Mouse (Mus musculus) erythroblast, embryonic 14.5 days (primary cell): Measurements from ENCODE around the gene Mapk14. TPM values are rescaled to one million over a fixed set of nuclear protein-coding genes. Genes with fewer than 3 reads are reported as not detected.

Source experiments
- H3K27me3 ChIP-seq: 2 replicates; pipeline ENCODE4 v1.6.1; 2012; ENCODE audit warnings: inconsistent platforms; ENCODE audit not compliant: control insufficient read depth
- H3K36me3 ChIP-seq: 2 replicates; pipeline ENCODE4 v1.6.1; 2012; ENCODE audit warnings: mild to moderate bottlenecking, inconsistent platforms; ENCODE audit not compliant: control insufficient read depth
- H3K4me1 ChIP-seq: 2 replicates; pipeline ENCODE4 v1.6.1; 2012; ENCODE audit warnings: inconsistent platforms; ENCODE audit not compliant: control insufficient read depth
- H3K4me3 ChIP-seq: replicated peaks from 2 replicates; pipeline ENCODE3; 2012; ENCODE audit warnings: moderate library complexity, mild to moderate bottlenecking, inconsistent platforms
- H3K9me3 ChIP-seq: 2 replicates; pipeline ENCODE4 v1.6.1; 2012; ENCODE audit warnings: low read length, inconsistent platforms, mixed read lengths; ENCODE audit not compliant: control insufficient read depth
- GATA1 ChIP-seq: IDR thresholded peaks from 2 replicates; pipeline ENCODE4 v1.6.1; 2012; ENCODE audit warnings: low read length, inconsistent platforms, mixed read lengths
- TAL1 ChIP-seq: IDR thresholded peaks from 3 replicates; pipeline ENCODE4 v1.6.1; 2012; ENCODE audit warnings: low read length, inconsistent platforms, mixed read lengths
- polyA plus RNA-seq: library from polyadenylated mRNA; stranded (reverse); fragments of >175 nt; gene quantifications from 2 replicates; pipeline ENCODE4 v1.2.3, GENCODE M21; 2012

The Mapk14 gene
- polyA plus RNA-seq, 1 experiment = 1.5 TPM

DNA sequence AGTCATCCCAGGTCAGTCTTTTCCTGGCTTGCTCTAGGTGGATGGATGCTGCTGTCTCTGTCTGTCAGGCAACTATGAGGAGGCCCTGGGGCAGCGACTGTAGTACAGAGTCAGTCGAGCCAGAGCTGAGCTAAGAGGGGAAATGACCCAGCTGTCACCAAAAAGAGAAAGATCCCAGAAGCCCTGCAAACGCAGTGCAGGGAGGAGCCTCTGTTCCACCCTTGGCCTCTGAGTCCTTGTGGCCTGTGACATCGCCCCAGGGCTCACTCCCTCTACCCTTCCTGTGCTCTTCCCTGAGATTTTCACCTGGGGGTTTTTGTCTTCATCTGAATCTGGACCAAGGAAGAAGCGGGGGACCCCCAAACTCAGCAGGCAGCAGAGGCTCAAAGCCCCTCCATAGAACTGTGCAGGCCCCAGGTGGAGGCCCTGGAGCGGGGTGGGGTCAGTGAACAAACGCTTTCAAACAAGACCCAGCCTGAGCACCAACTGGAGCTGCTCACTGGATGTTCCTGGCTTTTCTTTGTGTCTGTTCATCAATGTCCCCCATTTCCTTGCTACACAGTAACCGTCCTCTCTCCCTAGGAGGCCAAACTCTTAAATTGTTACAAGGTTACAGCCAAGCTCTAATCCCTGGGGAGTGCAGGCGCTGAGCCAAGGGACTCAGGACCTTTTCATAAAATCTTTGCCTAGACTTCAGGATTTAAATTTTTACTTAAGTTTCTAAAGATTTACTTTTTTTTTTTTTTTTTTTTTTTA, 90.3 kb downstream of the Mapk14 start:
- H3K27me3 ChIP-seq = no peaks in the 10 kb centered on the region
- H3K9me3 ChIP-seq = no peaks in the 10 kb centered on the region
- no peaks in the 10 kb centered on the region for H3K36me3 ChIP-seq
- H3K4me1 ChIP-seq = peaks cover 17% of the 10 kb centered on the region
- H3K4me3 ChIP-seq = no peak overlapping the region
- TF ChIP-seq GATA1 (no peak), TAL1 (no peak)

DNA sequence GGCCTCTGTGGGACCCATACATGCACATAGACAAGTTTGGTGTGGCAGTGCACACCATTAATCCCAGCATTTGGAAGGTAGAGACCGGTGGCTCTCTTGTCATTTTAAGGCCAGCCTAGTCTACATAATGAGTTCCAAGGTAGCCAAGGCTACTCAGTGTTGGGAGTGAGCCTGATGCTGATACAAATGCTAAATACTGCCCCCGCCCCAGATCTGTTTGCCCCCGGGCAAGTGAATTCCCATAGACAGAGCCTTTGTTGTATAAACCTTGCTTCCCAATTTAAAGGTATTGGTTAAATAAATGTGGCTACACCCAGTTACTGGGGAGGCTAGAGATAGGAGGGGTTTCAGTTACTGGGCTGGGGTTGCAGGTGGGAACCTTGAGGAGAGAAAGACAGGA, 93.9 kb downstream of the Mapk14 start:
- Histone ChIP-seq H3K27me3 (no peaks in the 10 kb centered on the region), H3K4me3 (no peak overlapping the region), H3K4me1 (peaks cover 9% of the 10 kb centered on the region), H3K36me3 (no peaks in the 10 kb centered on the region), H3K9me3 (no peaks in the 10 kb centered on the region)
- TF ChIP-seq GATA1 (no peak), TAL1 (no peak)

GRCm38 (mm10) chr17:28787507-28787906, 96.4 kb downstream of the Mapk14 start:
- no peaks in the 10 kb centered on the region for H3K9me3 ChIP-seq
- TF ChIP-seq TAL1 (no peak), GATA1 (no peak)
- H3K27me3 ChIP-seq = peaks cover 2% of the 10 kb centered on the region; the same call in 1 of the 2 replicates
- H3K36me3 ChIP-seq = no peaks in the 10 kb centered on the region
- no peak overlapping the region for H3K4me3 ChIP-seq
- peaks cover 2% of the 10 kb centered on the region; the same call in 1 of the 2 replicates for H3K4me1 ChIP-seq

DNA sequence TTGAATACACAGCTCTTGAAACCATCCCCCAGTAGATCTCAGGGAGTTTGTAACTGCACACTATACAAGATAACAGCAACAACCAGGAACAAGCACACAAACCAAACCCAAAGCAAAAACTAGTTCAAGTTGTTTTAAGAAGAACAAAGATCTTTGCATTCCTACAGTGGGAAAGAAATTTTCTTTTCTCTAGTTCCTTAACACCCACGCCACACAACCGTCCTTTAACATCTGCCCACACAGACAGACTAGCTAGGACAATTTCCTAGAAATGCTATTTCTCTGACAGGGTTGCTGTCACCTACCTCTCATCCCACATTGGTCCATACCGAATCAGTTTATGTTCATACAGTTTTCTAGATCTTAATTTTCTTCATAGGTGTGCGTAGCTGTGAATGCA, 105.9 kb downstream of the Mapk14 start:
- Histone ChIP-seq H3K4me3 (no peak overlapping the region), H3K9me3 (peaks cover 17% of the 10 kb centered on the region), H3K4me1 (peaks cover 23% of the 10 kb centered on the region), H3K36me3 (peaks cover 6% of the 10 kb centered on the region), H3K27me3 (peaks cover 28% of the 10 kb centered on the region)
- TF ChIP-seq GATA1 = no peak
- no peak for TF ChIP-seq TAL1

Other genes starting within 250 kb of the Mapk14 start
- gene Fkbp5, start 173.8 kb upstream of the Mapk14 start, polyA plus RNA-seq = 0.32 and 0.33 TPM in 2 replicates
- not detected in 2 replicates for gene Armc12, start 160.5 kb upstream of the Mapk14 start, polyA plus RNA-seq
- gene Clpsl2, start 141.9 kb upstream of the Mapk14 start, polyA plus RNA-seq = not detected in 2 replicates
- gene Clps, start 130.6 kb upstream of the Mapk14 start, polyA plus RNA-seq = not detected in 2 replicates
- gene Lhfpl5, start 115.7 kb upstream of the Mapk14 start, polyA plus RNA-seq = not detected in 2 replicates
- gene Srpk1, start 68.6 kb upstream of the Mapk14 start, polyA plus RNA-seq = 1.4 and 1.5 TPM in 2 replicates
- 0.04 and 0.08 TPM in 2 replicates for gene Slc26a8, start 1.1 kb upstream of the Mapk14 start, polyA plus RNA-seq
- gene AC170998.1, start 34.8 kb downstream of the Mapk14 start, polyA plus RNA-seq = not detected in 2 replicates
- gene Mapk13, start 78.0 kb downstream of the Mapk14 start, polyA plus RNA-seq = not detected in 2 replicates
- gene Brpf3, start 109.8 kb downstream of the Mapk14 start, polyA plus RNA-seq = 88.3 and 88.4 TPM in 2 replicates
- gene Pnpla1, start 167.1 kb downstream of the Mapk14 start, polyA plus RNA-seq = not detected in 2 replicates
- not detected in 2 replicates for gene 4930539E08Rik, start 224.0 kb downstream of the Mapk14 start, polyA plus RNA-seq